Mouse (Mus musculus): ENCODE results near the gene Dpp9.
A peak's percentile ranks its signal among the peaks of the same experiment; 100 is the strongest.

Gene Dpp9

DNA sequence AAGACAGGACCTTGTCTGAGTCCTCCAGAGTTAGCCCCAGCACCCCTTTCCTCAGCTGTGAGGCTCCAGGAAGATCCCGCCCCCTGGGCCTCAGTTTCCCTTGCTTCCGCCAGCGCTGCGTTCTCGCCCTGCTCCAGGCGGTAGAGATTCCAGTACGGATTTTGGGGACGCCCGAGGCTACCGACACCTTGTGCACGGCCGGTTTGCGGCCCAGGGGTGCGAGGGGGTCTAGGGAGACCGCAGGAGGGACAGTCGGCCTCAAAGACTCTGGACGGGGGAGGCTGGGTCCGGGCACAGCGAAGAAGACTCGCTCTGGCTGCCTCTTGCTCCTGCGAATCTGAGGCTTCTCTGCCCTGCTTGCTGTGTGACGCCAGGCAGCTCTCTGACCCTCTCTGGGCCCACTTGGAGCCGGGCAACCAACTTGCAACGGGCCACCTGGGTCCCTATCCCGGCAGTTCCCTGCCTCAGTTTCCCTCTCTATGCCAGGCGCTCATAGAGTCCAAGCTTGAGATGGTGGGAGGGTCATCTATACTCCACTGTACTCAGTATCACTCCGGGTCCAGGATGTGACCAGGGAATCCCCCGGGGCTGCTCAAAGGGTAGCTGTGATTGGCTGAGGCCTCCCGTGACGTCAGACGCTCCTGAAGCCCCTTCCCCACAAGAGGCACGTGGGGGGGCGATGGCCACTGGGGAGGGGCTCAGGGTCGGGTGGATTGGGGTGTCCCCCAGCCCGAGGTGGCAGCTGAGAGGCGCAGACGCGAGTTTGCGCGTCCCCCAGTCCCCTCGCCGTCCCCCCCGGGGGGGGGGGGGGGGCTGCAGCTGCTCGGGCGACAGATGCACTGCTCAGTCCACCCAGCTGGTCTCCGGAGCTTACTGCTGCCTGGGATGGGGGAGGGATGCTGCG is 76.8 kb downstream of the Dpp9 start:
- no peak for DNase-seq (ENCODE audit: low read depth, low spot score)

DNA sequence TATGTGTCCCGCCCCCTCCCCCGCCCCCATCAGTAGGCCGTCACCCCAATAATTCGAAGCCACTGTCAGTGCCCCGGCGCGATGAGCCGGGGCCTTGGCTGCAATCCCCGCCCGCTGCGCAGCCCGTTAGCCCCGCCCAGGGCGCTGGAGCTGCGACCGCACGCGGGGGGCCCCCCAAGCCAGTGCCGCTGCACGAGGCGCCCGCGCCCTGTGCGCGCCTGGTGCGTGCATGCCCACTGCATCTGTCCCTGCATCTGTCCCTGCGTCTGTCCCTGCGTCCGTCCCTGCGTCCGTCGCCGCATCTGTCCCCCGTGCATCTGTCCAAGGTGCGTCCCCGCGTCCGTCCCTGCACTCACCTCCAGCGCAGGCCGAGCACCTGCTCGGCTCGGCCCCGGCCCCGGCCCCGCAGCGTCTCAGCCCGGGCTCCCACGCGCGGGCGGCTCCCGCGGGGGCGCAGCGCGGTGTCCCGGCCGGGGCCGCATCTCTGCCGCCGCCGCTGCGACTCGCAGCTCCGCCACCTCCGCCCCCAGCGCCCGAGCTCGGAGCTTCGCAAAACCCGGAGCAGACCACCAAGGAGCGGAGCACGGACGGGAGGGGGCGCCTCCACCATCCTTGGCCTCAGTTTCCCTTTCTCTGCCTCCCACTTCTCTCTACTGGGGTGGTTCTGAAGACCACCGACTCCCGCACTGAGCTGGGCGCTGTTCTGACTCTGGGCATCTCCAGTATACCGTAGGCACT is 78.7 kb downstream of the Dpp9 start, which contains the start of gene Sema6b:
Gene Sema6b, minus strand, starts transcription at position 486 of the 738 bp plus-strand sequence.
- DNase-seq (ENCODE audit: low read depth, low spot score), result peak; percentile 48

DNA sequence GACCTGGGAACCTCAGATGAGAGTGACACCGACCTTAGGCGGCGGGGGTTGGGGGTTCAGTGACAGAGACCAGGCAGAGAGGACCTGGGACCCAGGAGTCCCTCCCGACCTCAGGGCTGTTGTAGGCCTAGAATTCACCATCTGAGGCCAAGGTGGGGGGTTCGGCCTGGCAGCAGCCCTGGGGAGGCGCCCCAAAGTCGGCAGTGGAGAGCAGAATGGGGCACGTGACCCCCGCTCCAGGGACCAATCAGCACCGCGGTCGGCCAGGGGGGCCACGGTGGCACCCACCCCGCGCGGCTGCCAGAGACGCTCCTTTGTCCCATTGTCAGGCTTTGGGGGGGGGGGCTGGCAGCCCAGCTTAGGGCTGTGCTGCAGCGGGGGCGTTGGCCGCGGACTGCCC is 79.3 kb downstream of the Dpp9 start:
- no peak for DNase-seq (ENCODE audit: low read depth, low spot score)

DNA sequence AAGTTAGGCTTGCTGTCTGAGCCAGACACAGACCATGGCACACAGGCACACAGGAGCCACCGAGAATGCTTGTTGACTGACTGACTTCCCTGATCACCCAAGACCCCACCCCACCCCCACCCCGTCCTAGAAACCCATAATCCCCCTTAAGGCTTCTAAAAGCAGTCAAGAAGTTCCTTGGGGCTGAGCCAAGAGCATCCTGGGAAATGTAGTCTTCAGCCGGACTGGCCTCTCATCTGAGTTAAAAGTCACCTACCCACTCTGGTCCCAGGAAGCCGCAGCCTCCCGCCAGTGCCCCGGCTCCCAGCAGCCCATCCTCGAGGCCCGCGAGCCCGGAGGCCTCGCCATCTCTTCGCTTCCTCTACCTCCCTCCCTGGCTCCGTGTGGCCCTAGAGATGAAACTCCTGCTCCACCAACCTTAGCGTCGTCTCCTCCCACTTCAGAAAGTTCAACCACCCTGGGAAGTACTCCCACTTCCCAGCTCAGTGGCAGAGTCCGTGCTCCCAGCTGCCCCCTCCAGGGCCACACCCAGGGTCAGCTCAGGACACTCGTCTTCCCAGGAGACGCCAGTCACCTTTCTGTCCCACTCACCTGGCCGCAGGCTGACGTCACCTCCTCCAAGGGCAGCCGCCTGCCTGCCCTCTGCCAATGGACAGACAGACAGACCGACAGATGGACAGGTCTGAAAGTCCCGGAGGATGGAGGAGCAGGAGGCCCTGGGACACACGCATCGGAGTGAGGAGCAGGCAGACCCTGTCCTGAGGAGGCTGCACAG is 80.7 kb downstream of the Dpp9 start:
- DNase-seq (ENCODE audit: low read depth, low spot score), result no peak
